Mouse (Mus musculus): Measurements from ENCODE around the gene AB124611. TPM values are rescaled to one million over a fixed set of nuclear protein-coding genes. Genes with fewer than 3 reads are reported as not detected.

Gene AB124611
- polyA plus RNA-seq, 1 experiment: 110 TPM

- TF ChIP-seq CTCF (IDR thresholded peaks at IDR 0.05; ENCODE audit: control insufficient read depth, insufficient read depth, low read length) (no peak), POLR2A (IDR thresholded peaks at IDR 0.05; ENCODE audit: borderline replicate concordance, control insufficient read depth, low read depth, low read length) (no peak)
- 96% methylated on average over 8 of the region's 8 CpGs for WGBS
- H3K4me1 ChIP-seq (ENCODE audit: control insufficient read depth, insufficient read depth, low read length): peaks cover 1% of the 10 kb centered on the region; the same call in 1 of the 2 replicates
- H3K4me3 ChIP-seq (replicated peaks; ENCODE audit: control insufficient read depth, low read depth, low read length): no peak overlapping the region
- H3K27ac ChIP-seq (ENCODE audit: control insufficient read depth, insufficient read depth, low read depth, low read length, poor library complexity): no peak overlapping the region
Observed at GRCm38 (mm10) chr9:21574012-21574801, 48.2 kb downstream of the AB124611 start.

GRCm38 (mm10) chr9:21575253-21575652, 49.3 kb downstream of the AB124611 start:
- Histone ChIP-seq H3K4me3 (replicated peaks; ENCODE audit: control insufficient read depth, low read depth, low read length) (no peak overlapping the region), H3K27ac (ENCODE audit: control insufficient read depth, insufficient read depth, low read depth, low read length, poor library complexity) (no peak overlapping the region), H3K4me1 (ENCODE audit: control insufficient read depth, insufficient read depth, low read length) (peaks cover 1% of the 10 kb centered on the region; the same call in 1 of the 2 replicates)
- WGBS: 94% methylated on average over 10 of the region's 10 CpGs
- no peak for TF ChIP-seq CTCF (IDR thresholded peaks at IDR 0.05; ENCODE audit: control insufficient read depth, insufficient read depth, low read length)
- TF ChIP-seq POLR2A (IDR thresholded peaks at IDR 0.05; ENCODE audit: borderline replicate concordance, control insufficient read depth, low read depth, low read length): no peak

- Histone ChIP-seq H3K4me1 (ENCODE audit: control insufficient read depth, insufficient read depth, low read length) (peaks cover 1% of the 10 kb centered on the region; the same call in 1 of the 2 replicates), H3K4me3 (replicated peaks; ENCODE audit: control insufficient read depth, low read depth, low read length) (no peak overlapping the region), H3K27ac (ENCODE audit: control insufficient read depth, insufficient read depth, low read depth, low read length, poor library complexity) (no peak overlapping the region)
- TF ChIP-seq CTCF (IDR thresholded peaks at IDR 0.05; ENCODE audit: control insufficient read depth, insufficient read depth, low read length): no peak
- no peak for TF ChIP-seq POLR2A (IDR thresholded peaks at IDR 0.05; ENCODE audit: borderline replicate concordance, control insufficient read depth, low read depth, low read length)
- 96% methylated on average over 1 of the region's 1 CpGs for WGBS
Observed at GRCm38 (mm10) chr9:21576286-21576685, 50.3 kb downstream of the AB124611 start.

- Histone ChIP-seq H3K27ac (ENCODE audit: control insufficient read depth, insufficient read depth, low read depth, low read length, poor library complexity) (no peak overlapping the region), H3K4me1 (ENCODE audit: control insufficient read depth, insufficient read depth, low read length) (peaks cover 1% of the 10 kb centered on the region; the same call in 1 of the 2 replicates), H3K4me3 (replicated peaks; ENCODE audit: control insufficient read depth, low read depth, low read length) (no peak overlapping the region)
- 81% methylated on average over 3 of the region's 3 CpGs for WGBS
- TF ChIP-seq POLR2A (IDR thresholded peaks at IDR 0.05; ENCODE audit: borderline replicate concordance, control insufficient read depth, low read depth, low read length) (no peak), CTCF (IDR thresholded peaks at IDR 0.05; ENCODE audit: control insufficient read depth, insufficient read depth, low read length) (no peak)
Observed at GRCm38 (mm10) chr9:21578226-21578625, 52.2 kb downstream of the AB124611 start.

- Histone ChIP-seq H3K4me1 (ENCODE audit: control insufficient read depth, insufficient read depth, low read length) (no peaks in the 10 kb centered on the region), H3K4me3 (replicated peaks; ENCODE audit: control insufficient read depth, low read depth, low read length) (no peak overlapping the region), H3K27ac (ENCODE audit: control insufficient read depth, insufficient read depth, low read depth, low read length, poor library complexity) (no peak overlapping the region)
- no peak for TF ChIP-seq CTCF (IDR thresholded peaks at IDR 0.05; ENCODE audit: control insufficient read depth, insufficient read depth, low read length)
- TF ChIP-seq POLR2A (IDR thresholded peaks at IDR 0.05; ENCODE audit: borderline replicate concordance, control insufficient read depth, low read depth, low read length): no peak
- 86% methylated on average over 1 of the region's 1 CpGs for WGBS
Observed at GRCm38 (mm10) chr9:21585401-21585800, 59.4 kb downstream of the AB124611 start.

- H3K4me3 ChIP-seq (replicated peaks; ENCODE audit: control insufficient read depth, low read depth, low read length): no peak overlapping the region
- TF ChIP-seq POLR2A (IDR thresholded peaks at IDR 0.05; ENCODE audit: borderline replicate concordance, control insufficient read depth, low read depth, low read length) (no peak), CTCF (IDR thresholded peaks at IDR 0.05; ENCODE audit: control insufficient read depth, insufficient read depth, low read length) (no peak)
- H3K4me1 ChIP-seq (ENCODE audit: control insufficient read depth, insufficient read depth, low read length): no peaks in the 10 kb centered on the region
- H3K27ac ChIP-seq (ENCODE audit: control insufficient read depth, insufficient read depth, low read depth, low read length, poor library complexity): no peak overlapping the region
- 89% methylated on average over 23 of the region's 23 CpGs for WGBS
Observed at GRCm38 (mm10) chr9:21587678-21588349, 61.8 kb downstream of the AB124611 start.

GRCm38 (mm10) chr9:21588350-21588749, 62.4 kb downstream of the AB124611 start:
- no peaks in the 10 kb centered on the region for H3K4me1 ChIP-seq (ENCODE audit: control insufficient read depth, insufficient read depth, low read length)
- H3K4me3 ChIP-seq (replicated peaks; ENCODE audit: control insufficient read depth, low read depth, low read length): no peak overlapping the region
- WGBS: 87% methylated on average over 8 of the region's 8 CpGs
- no peak overlapping the region for H3K27ac ChIP-seq (ENCODE audit: control insufficient read depth, insufficient read depth, low read depth, low read length, poor library complexity)
- no peak for TF ChIP-seq POLR2A (IDR thresholded peaks at IDR 0.05; ENCODE audit: borderline replicate concordance, control insufficient read depth, low read depth, low read length)
- no peak for TF ChIP-seq CTCF (IDR thresholded peaks at IDR 0.05; ENCODE audit: control insufficient read depth, insufficient read depth, low read length)

- no peak for TF ChIP-seq POLR2A (IDR thresholded peaks at IDR 0.05; ENCODE audit: borderline replicate concordance, control insufficient read depth, low read depth, low read length)
- no peak for TF ChIP-seq CTCF (IDR thresholded peaks at IDR 0.05; ENCODE audit: control insufficient read depth, insufficient read depth, low read length)
- WGBS: 99% methylated on average over 5 of the region's 5 CpGs
- H3K4me1 ChIP-seq (ENCODE audit: control insufficient read depth, insufficient read depth, low read length): no peaks in the 10 kb centered on the region
- no peak overlapping the region for H3K4me3 ChIP-seq (replicated peaks; ENCODE audit: control insufficient read depth, low read depth, low read length)
- no peak overlapping the region for H3K27ac ChIP-seq (ENCODE audit: control insufficient read depth, insufficient read depth, low read depth, low read length, poor library complexity)
Observed at GRCm38 (mm10) chr9:21589538-21589937, 63.6 kb downstream of the AB124611 start.
